Mouse (Mus musculus): ENCODE measurements around the gene Rdh16f2.
"Not testable (repeated sequence)": the region's sequence is repeated elsewhere in the genome, so short reads cannot be mapped to it uniquely, and the experiment has no call there.

The Rdh16f2 gene

DNA sequence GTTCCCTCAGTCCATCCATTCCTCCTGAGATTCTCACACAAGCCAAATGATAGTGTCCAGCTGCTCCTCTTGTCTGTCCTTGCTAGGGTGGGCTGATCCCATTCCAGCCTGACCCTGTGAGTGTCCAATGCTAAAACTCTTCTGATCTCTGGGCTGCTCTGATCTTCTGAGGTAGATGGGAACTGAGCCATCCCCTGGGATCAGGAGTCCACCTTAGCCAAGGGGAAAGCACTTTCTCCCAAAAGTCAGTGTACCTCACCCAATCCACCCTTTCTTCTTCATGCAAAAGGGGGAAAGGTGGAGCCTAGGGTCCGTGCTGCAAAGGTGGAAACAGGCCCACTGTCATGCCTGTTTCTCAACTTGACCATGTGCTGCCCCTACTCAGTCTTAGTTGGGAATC is 25.2 kb downstream of the Rdh16f2 start:
- no peak for DNase-seq (ENCODE audit: low spot score in 2 of 2)

DNA sequence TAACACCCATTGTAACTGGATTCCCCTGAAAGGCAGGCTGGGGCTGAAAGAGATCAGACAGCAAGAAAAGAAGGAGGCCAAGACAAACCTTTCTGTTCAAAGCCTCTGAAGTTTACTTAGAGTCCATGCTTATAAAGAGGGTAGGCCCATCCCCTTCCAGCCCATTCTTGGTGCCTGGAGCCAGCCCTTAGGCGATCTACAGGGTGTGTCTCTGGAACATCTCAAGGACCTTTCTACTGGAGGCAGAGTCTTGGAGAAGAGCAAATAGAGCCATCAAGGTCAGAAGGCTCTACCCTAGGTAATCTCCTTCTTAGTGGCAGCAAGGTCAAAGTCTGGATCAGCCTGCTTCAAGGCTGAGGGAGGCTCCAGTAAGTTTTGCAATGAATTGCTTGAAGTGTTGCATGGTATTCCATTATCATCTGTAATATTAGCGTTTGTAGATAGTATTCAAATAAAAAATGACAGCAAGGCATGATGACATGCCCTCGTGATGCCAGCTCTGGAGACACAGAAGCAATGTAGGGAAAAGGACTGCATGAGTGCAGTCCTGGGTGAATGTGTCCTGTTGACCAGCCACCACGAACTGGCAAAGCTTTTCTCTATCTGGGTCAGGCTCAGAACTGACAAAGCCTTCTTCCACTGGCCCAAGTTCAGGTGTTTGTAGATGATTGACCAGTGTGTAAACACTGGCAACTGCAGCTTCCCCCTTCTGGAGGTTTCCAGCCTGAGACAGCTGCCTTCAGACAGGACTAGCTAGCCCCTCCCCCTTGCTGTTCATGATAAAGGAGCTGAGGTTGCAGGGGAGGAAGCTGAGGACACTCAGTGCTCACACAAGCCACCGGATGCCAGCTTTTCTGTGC is 27.1 kb downstream of the Rdh16f2 start:
- DNase-seq (ENCODE audit: low spot score in 2 of 2): not testable (repeated sequence)

DNA sequence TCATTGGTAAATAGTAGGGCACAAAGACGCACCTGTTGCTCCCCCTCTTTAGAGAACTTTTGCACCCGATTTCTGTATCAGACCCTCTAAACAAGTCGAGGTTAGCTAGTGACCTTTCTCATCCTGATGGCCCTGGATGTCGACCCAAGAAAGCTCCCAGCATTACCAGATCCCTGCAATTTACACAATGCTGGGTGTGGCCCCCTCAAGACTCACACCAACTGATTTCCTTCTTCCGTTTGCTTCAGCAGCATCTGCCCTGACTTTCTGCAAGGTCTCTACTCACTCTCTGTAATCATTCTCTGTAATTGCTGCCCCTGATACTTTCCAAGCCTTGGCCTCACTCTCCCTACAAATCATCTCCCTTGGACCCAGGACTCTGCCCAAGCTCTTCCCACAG is 30.4 kb downstream of the Rdh16f2 start:
- DNase-seq (ENCODE audit: low spot score in 2 of 2): no peak

DNA sequence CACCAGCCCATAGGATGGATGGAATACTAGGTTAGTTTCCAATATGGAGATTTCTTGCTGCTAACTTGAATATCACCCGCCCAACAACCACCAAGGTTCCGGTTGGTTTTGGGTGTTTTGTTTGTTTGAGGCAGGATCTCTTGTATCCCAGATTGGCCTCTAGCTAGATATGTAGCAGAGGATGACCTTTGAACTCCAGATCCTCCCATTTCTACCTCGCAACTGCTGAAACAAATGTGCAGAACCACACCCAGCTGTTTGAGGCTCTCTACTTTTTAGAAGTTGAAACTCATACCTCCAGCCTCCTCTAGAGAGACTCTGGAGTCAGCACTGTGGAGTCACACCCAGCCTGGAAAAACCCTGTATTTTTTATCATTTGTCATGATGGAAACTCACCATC is 31.2 kb downstream of the Rdh16f2 start:
- DNase-seq (ENCODE audit: low spot score in 2 of 2): no peak

DNA sequence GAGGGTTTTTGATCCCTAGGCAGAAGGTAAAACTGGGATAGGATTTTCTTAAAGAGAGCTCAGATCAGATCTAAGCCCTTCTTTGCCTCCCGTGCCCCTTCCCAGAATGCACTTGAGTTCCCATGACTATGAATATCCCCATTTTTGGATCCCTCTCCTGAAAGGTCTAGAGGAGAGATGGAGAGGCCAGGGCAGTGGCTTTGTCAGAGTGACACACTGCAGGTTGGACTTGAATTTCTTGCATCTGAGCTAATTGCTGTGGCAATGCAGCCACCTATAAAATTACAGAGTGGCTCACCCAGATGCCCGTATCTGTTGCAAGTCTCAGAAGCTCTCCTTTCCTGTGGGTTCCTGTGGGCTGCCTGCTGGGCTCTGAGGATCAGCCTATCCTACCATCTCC is 31.9 kb downstream of the Rdh16f2 start, which contains the start of gene Sdr9c7:
Sdr9c7 (plus strand) TSS at position 301 of the 400 bp plus-strand sequence.
- no peak for DNase-seq (ENCODE audit: low spot score in 2 of 2)

DNA sequence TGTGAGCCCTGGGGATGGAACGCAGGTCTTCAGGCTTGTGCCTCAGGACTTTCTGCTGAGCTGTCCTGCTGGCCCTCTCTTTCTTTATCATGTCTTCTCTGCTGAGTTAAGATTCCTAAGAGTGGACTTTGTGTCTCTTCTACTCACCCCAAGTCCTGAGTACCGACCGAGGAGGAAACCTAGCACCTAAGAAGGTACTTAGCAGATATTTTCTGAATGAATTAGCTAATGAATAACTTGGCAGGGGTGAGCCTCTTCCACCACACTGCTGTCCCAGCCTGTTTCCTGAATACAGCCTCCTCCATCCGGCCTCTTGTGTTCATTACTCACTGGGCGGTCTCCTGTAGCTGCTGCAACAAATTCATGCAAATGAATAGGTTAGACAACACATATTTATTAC is 33.5 kb downstream of the Rdh16f2 start:
- no peak for DNase-seq (ENCODE audit: low spot score in 2 of 2)

DNA sequence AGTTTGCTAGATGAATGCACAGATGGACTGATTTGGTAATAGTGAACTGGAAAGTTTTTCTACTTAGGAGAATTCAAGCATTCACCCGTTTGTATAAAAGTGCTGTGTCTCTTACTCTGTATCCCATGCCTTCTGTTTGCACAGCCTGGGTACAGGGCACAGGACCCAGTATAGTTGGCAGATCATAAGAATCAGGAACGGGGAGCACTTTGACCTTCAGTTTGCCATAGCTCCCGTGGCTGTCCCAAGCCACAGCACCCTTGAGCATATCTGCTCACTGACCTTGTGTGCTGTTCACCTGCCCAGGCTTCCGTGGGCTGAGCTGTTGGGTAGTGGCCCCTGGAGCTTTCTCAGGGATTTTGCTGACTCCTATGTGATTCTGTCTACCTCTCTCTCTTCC is 35.5 kb downstream of the Rdh16f2 start:
- DNase-seq (ENCODE audit: low spot score in 2 of 2): no peak

DNA sequence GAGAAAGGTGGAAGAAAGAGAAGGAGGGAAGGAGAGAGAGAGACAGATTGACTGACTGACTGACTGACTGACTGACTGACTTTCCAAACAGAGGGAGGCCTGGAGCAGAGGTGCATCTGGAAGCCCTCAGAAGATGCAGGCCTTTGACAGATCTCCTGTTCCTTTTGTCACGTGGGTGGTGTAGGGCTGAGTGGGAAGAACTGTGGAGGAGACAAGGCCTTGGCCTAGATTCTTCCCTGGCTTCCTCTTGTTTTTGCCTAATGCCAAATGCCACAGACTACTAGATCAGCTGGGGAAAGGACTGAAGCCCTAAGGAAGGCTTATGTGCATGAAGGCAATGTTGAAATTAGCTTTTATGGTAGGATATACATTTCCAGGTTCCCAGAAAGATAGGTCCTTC is 36.8 kb downstream of the Rdh16f2 start:
- no peak for DNase-seq (ENCODE audit: low spot score in 2 of 2)

DNA sequence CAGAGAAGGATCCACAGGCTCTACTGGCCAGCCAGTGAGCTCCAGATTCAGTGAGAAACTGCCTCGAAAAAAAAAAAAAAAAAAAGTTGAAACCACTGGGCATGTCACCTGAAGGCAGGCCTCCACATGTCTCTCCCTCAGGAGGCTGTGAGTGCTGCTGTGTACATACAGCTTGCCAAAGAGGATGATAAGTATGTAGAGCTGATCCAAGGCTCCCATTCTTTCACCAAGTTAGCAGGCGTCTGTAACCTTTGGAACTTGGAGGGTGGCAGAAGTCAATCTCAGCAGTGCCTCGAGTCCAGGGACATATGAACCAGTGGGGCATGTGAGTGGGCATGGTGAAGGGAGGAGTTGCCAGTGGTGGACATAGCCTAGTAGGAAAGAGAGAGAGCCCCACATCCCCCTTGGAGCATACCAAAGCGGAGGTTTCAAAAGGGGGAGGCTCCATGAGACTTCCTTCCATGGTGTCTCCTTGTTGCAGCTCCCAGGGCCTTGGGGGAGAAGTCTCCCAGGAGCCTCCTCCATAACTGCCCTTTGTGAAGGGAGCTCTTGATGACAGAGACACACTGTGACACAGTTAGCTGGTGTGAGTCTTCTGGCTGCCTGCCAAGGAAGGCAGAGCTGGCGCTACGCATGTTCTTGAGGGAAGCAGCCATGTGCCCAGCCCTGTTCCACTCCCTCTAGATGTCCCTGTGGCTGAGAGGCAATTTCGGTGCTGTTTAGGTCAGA is 38.6 kb downstream of the Rdh16f2 start:
- no peak for DNase-seq (ENCODE audit: low spot score in 2 of 2)

DNA sequence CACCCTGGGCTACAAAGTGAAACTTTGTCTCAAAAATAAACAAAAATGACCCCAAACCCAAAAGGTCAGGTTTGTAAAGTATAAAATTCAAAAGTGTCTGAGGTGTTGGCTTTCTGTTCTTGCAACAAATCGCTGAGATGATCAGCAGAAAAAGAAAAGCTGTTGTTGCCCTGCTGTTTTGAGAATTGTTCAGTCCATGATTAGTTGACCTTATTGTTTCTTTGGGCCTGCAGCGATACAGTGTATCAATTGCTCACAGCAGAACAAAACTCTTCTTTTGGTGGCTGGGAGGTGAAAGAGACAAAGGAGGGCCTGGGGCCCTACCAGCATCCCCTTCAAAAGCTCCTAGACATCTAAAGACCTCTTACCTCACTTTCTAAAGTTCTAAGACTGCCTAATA is 39.9 kb downstream of the Rdh16f2 start:
- DNase-seq (ENCODE audit: low spot score in 2 of 2): no peak

DNA sequence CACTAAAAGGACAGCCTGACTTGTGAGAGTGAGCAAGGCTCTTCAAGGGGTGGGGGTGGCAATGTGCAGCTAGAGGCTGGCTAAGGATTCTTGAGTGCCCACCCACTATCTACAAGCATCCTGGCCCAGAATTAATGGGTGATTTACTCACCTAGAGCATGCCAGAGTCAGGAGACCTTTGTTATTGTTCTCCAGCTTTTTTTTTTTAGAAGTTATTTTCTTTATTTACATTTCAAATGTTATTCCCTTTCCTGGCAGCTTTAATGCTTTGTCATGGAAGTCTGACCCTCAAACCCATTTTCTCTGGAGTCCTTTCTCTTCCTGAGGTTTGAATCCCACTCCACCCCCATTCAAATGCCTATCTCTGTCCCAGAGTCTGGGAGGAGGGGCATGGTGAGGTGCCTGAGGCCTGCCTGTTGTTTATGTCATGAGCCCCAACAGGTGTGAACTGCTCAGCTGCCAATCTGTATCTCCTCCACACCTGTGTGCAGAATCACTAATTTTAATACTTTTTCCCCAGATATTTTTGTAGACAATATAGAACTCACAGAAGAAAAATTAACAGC is 41.2 kb downstream of the Rdh16f2 start:
- no peak for DNase-seq (ENCODE audit: low spot score in 2 of 2)

DNA sequence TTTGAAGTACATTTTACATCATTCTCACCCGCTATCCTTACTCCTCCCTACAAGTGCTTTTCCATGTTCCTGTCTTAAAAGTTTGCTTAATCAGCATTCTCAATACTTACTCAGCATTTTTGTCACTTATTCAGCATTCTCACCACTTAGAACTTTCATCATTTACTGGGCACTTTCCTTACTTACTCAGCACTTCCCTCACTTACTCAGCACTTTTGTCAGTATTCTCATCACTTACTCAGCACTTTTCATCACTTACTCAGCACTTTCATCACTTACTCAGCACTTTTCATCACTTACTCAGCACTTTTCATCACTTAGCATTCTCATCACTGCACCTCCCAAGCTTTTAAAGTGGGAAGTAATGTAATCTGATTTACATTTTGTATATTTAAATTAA is 49.3 kb downstream of the Rdh16f2 start:
- no peak for DNase-seq (ENCODE audit: low spot score in 2 of 2)

DNA sequence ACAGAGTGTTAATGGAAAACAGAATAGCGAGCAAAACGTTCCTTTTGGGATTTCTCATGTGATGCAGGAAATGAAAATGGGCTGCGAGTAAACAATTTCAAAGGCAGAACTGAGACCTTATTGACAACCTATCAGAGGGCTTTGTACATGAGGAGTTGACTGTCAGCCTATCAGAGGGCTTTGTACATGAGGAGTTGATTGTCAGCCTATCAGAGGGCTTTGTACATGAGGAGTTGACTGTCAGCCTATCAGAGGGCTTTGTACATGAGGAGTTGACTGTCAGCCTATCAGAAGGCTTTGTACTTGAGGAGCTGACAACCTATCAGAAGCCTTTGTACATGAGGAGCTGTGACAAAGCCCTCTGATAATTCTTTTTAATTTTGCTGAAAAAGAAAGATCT is 50.9 kb downstream of the Rdh16f2 start:
- not testable (repeated sequence) for DNase-seq (ENCODE audit: low spot score in 2 of 2)

DNA sequence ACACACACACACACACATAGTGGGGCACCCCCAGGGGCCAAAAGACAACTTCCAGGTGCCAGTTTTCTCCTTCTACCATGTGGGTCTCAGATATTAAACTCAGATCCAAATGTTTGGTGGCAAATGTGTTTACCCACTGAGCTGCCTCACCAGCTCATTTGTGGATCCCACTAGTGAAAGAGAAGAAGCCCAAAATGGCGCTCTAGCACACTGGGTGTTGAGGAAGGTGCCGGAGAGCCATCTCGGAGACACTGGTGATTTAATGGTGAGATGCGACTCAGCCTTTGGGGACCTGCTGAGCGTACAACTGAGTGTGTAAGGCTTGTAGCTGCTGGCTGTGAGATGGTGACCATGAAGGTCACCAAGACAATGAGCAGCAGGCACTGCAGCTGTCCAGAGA is 51.4 kb downstream of the Rdh16f2 start:
- DNase-seq (ENCODE audit: low spot score in 2 of 2): no peak

DNA sequence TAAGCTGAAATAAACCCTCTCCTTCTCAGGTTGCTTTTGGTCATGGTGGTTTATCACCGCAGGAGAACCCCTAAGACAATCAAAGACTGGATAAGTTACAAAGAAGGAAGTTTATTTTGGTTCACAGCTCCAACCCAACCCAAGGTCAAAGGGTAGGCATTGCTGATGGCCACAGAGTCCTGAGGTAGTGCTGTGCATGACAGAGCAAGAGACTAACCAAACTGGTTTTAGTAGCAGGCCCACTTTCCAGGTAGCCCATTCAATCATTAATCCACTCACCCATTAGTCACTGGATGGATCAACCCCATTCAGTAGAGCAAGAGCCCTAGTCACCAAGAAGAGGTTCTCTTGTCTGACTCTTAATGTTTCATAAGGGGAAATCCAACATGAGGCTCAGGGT is 56.0 kb downstream of the Rdh16f2 start:
- DNase-seq (ENCODE audit: low spot score in 2 of 2): no peak

DNA sequence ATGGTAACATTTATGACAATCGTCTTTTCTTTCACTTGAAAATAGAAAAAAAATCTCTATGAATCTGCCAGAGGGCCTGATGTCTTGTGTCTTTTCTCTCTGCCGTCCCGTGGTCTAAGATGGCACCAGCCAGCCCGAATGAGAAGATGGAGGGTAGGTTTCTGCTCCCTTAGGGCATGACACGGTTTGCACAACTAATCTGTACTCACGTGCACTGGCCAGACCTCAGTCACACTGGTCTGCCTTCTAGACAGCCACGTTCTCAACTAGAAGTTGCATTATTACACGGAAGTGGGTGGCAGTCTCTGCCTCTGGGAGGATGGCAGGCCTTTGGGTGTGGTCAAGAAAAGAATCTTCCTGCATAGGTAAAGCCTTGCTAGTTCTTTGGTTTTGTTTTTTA is 56.8 kb downstream of the Rdh16f2 start:
- no peak for DNase-seq (ENCODE audit: low spot score in 2 of 2)

DNA sequence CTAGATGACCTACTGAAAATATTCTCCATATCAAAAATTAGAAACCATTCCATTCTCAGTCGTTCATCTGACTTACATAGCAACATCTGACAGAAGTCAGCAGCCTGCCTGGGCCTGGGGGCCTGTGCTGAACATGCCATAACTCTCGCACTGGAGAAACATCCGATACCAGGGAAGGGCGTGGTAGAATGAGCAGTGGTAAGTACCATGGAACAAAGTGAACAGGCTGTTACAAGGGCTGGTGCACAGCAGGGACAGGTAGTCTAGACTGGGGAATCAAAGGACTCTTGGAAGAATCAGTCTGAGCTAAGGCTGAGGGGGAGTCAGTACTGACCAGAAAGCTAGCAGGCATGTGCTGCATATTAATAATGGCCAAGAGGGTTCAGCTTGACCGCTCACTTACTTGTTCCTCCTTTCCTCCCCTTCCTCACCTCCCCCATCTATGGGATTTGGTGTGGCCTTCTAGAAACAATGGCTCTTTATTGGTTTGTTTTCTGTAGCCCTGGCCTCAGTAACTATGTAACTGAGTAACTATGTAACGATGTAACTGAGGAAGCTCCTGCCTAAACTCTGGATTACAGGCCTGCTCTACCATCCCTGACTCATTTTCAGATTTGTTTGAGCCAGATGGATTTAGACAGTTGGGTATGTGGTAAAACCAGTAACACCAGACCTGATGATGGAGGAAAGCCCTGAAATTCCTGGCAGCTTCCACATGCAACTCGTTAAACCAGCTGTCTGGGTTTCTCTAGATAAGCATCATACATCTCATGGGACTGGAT is 58.5 kb downstream of the Rdh16f2 start:
- DNase-seq (ENCODE audit: low spot score in 2 of 2): no peak

All from left cerebral cortex, adult 9 months (tissue).